Mouse (Mus musculus) liver, embryonic 14 days (tissue): ENCODE measurements around the gene Crnn. TPM values are rescaled to one million over a fixed set of nuclear protein-coding genes. Genes with fewer than 3 reads are reported as not detected.

Source experiments
- polyA plus RNA-seq: library from polyadenylated mRNA; depleted of rRNA; stranded (reverse); fragments of >200 nt; gene quantifications from 2 replicates; pipeline ENCODE4 v1.2.3, GENCODE M21; 2012; rRNA removed

Gene Crnn
- polyA plus RNA-seq = not detected in 2 replicates

DNA sequence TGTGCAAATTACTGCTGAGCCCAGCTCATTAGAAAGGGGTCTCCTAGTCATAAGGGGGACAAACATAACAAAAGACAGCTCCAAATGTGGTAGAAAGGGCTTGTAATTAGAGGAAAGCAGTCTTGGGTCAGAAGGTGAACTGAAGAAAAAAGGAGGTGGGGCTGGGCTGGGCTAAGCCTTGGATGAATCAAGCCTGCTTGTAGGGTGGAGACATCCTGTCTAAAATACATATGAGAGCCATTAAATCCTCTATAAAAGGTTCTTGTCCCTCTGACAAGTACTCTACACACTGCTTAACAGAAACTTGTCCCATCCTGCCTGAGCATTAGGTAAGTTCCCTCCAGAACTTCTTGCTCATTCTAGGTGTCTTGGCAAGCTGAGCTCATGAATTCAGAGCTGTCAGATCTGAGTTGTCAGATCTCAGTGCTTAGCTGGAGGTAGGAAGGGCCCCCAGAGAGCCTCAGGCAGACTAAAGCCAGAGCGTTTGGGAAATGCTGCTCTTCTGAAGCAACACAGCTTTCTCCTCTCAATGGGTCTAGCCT lies at the start of gene Crnn:
Gene Crnn (plus strand): TSS at position 278 of the 542 bp plus-strand sequence.

DNA sequence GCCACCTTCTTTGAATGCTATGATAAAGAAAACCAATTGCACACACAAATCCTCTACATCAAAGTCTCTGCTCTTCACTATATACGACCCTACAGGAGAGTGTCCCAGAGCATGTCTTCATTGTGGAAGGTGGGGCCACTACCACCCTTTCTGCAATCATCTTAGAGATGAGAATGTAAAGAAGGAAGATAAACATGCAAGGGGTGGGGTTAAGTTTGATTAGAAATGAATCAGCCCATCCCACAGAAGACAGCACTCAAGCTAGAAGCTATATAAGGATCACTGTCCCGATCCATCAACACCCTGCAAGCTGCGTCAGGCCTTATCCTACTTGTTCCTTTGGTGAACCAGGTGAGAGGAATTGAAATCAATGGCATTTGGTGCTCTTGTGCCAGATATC lies 52.4 kb downstream of the Crnn start, which contains the start of gene Flg2:
Gene Flg2 (plus strand): TSS at position 301 of the 400 bp plus-strand sequence.

Other genes with a start within 250 kb of the Crnn start
- gene Lce3a, start 218.6 kb upstream of the Crnn start, polyA plus RNA-seq = not detected in 2 replicates
- not detected in 2 replicates for gene Lce3b, start 211.8 kb upstream of the Crnn start, polyA plus RNA-seq
- gene Lce3c, start 200.3 kb upstream of the Crnn start, polyA plus RNA-seq = not detected in 2 replicates
- gene Lce3d, start 187.4 kb upstream of the Crnn start, polyA plus RNA-seq = not detected in 2 replicates
- not detected in 2 replicates for gene Lce3e, start 177.7 kb upstream of the Crnn start, polyA plus RNA-seq
- not detected in 2 replicates for gene Lce3f, start 152.6 kb upstream of the Crnn start, polyA plus RNA-seq
- 0.05 TPM in 1 of 2 replicates, not detected in the other for gene Crct1, start 129.1 kb upstream of the Crnn start, polyA plus RNA-seq
- gene Lce1m, start 125.7 kb upstream of the Crnn start, polyA plus RNA-seq = not detected in 2 replicates
- not detected in 2 replicates for gene Gm4858, start 76.0 kb upstream of the Crnn start, polyA plus RNA-seq
- not detected in 2 replicates for gene Flg2, start 52.5 kb downstream of the Crnn start, polyA plus RNA-seq
- gene Flg, start 128.7 kb downstream of the Crnn start, polyA plus RNA-seq = not detected in 2 replicates
- not detected in 2 replicates for gene Hrnr, start 175.0 kb downstream of the Crnn start, polyA plus RNA-seq
- gene Rptn, start 248.9 kb downstream of the Crnn start, polyA plus RNA-seq = 0.01 TPM in 2 replicates